Mouse (Mus musculus) neural tube, embryonic 14.5 days (tissue): Measurements from ENCODE around the gene C1qtnf6. TPM values are rescaled to one million over a fixed set of nuclear protein-coding genes. Genes with fewer than 3 reads are reported as not detected.

ENCODE experiments used
- ATAC-seq: fragments of 200-750 bp; cut with Nextera tagmentation; 2 replicates; pipeline ENCODE4 v1.8.0; 2017; ENCODE audit warnings: low read depth, mild to moderate bottlenecking, moderate TSS enrichment, moderate library complexity
- H3K27ac ChIP-seq: fragments of 300-500 bp; sonication (generic); 2 replicates; pipeline ENCODE4 v1.5.1; 2014; ENCODE audit warnings: low read depth, mild to moderate bottlenecking, control low read depth, low read length, moderate library complexity, mixed read lengths
- H3K27me3 ChIP-seq: fragments of 300-500 bp; sonication (generic); 2 replicates; pipeline ENCODE4 v1.6.1; 2014; ENCODE audit warnings: low read length; ENCODE audit not compliant: control insufficient read depth, insufficient read depth
- H3K36me3 ChIP-seq: fragments of 300-500 bp; sonication (generic); 2 replicates; pipeline ENCODE4 v1.6.1; 2014; ENCODE audit warnings: low read length, mixed read lengths; ENCODE audit not compliant: control insufficient read depth, insufficient read depth
- H3K4me1 ChIP-seq: fragments of 300-500 bp; sonication (generic); 2 replicates; pipeline ENCODE4 v1.6.1; 2014; ENCODE audit warnings: low read length; ENCODE audit not compliant: control insufficient read depth, insufficient read depth
- H3K4me2 ChIP-seq: fragments of 300-500 bp; sonication (generic); 2 replicates; pipeline ENCODE4 v1.6.1; 2014; ENCODE audit warnings: mild to moderate bottlenecking, low read depth, low read length, control low read depth
- H3K4me3 ChIP-seq: fragments of 300-500 bp; sonication (generic); 2 replicates; pipeline ENCODE4 v1.5.1; 2014; ENCODE audit warnings: low read depth, low read length, control low read depth, mixed read lengths
- H3K9ac ChIP-seq: fragments of 300-500 bp; sonication (generic); replicated peaks from 2 replicates; pipeline ENCODE4 v1.6.1; 2014; ENCODE audit warnings: low read depth, mild to moderate bottlenecking, control low read depth, low read length, mixed read lengths
- H3K9me3 ChIP-seq: fragments of 300-500 bp; sonication (generic); 2 replicates; pipeline ENCODE4 v1.6.1; 2016; ENCODE audit warnings: low read length; ENCODE audit not compliant: control insufficient read depth
- WGBS: fragments of 180-500 bp; shearing (Covaris S2); extraction: QIAGEN DNeasy Blood & Tissue Kit; methylation state at CpG from one replicate; pipeline ENCODE4 v1.1.7; 2014; 5-methylcytosine and 5-hydroxymethylcytosine counted together
- polyA plus RNA-seq: library from polyadenylated mRNA; unstranded; fragments of >200 nt; fragmentation: Nextera tagmentation; extraction: Ambion mirVana; gene quantifications from 2 replicates; pipeline ENCODE4 v1.2.1, GENCODE M21; 2014

Gene C1qtnf6
- polyA plus RNA-seq, 1 experiment from 2014 or later: 6.0 TPM

DNA sequence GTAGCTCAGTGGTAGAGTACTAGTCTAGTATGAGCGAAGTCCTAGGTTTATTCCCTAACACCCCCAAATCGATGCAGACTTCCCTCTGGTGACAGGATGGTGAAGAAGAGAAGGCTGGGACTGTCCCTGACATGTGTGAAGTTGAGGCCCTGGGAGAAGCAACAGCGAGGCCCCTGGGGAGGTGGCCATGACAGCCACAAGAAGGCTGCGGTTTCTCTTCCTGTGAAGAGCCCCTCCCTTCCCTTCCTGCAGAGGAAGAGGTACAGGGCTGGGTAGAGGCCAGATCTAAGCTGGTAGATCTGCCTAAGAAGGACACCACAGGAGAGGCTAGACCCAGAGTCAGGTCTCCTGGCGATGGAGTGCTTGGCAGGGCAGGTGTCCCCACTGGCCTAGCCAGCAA lies 32.7 kb upstream of the C1qtnf6 start:
- H3K4me2 ChIP-seq: no peak overlapping the region
- no peak for ATAC-seq
- no peaks in the 10 kb centered on the region for H3K36me3 ChIP-seq
- H3K9me3 ChIP-seq: no peaks in the 10 kb centered on the region
- no peak overlapping the region for H3K9ac ChIP-seq
- no peak overlapping the region for H3K4me3 ChIP-seq
- H3K27me3 ChIP-seq: no peaks in the 10 kb centered on the region
- no peaks in the 10 kb centered on the region for H3K4me1 ChIP-seq
- no peak overlapping the region for H3K27ac ChIP-seq
- WGBS: 80% methylated on average over 5 of the region's 5 CpGs

DNA sequence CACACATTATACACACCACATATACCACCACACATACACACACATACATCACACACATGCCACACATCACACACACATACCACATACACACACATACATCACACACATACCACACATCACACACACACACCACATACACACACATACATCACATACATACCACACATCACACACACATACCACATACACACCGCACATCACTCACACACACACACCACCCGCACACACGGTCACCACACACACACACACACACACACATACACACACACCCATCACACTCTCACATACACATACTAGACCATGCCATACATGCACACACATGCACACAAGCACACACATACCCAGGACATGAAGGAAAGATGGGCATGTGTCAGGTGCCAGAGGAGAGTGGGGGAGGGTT lies 32.1 kb upstream of the C1qtnf6 start:
- Histone ChIP-seq H3K4me2 (no peak overlapping the region), H3K9ac (no peak overlapping the region), H3K27me3 (no peaks in the 10 kb centered on the region), H3K36me3 (no peaks in the 10 kb centered on the region), H3K27ac (no peak overlapping the region), H3K4me1 (no peaks in the 10 kb centered on the region), H3K9me3 (no peaks in the 10 kb centered on the region), H3K4me3 (no peak overlapping the region)
- 93% methylated on average over 3 of the region's 3 CpGs for WGBS
- ATAC-seq: no peak

DNA sequence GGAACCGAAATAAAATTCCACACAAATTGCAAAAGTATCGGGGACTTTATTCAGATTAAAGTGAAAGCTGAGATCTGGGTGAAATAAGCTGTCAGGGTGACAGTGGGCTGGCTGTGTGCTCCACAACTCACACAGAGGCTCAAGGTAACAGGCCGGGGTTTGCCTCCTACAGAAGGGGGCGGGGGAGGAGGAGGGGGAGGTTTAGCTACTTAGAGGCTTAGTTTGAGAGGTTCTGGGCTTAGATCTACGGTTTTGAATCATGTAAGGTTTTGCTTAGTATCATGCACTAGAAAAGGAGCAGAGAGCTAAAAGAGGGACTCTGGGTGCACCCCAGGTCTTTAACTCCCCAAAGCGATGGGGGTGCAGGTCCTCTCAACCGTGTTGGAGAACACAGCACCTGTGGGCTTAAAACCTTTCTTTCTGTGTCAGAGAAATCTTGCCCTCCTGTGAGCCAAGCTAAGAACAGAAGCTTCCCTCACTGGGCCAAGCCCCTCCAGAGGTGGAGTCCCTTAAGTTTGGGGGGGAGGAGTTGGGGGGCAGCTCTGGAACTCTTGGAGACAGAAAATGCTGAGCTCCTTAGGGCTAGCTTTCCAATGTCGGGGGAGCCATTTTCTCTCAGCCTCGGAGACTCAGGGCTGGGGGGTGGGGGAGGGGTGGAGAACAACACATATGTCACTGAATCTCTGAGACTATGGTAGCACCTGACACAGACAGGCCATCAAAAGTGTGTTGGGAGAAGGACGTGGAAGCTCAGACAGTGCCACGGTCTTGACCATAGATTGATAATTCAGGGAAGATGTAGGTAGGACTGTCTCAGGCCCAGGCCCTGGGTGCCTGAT lies 28.1 kb upstream of the C1qtnf6 start:
- no peak overlapping the region for H3K4me3 ChIP-seq
- H3K9me3 ChIP-seq: no peaks in the 10 kb centered on the region
- no peaks in the 10 kb centered on the region for H3K27me3 ChIP-seq
- no peak overlapping the region for H3K9ac ChIP-seq
- no peaks in the 10 kb centered on the region for H3K4me1 ChIP-seq
- no peak overlapping the region for H3K4me2 ChIP-seq
- WGBS: 66% methylated on average over 11 of the region's 11 CpGs
- ATAC-seq: no peak
- no peak overlapping the region for H3K27ac ChIP-seq
- no peaks in the 10 kb centered on the region for H3K36me3 ChIP-seq

DNA sequence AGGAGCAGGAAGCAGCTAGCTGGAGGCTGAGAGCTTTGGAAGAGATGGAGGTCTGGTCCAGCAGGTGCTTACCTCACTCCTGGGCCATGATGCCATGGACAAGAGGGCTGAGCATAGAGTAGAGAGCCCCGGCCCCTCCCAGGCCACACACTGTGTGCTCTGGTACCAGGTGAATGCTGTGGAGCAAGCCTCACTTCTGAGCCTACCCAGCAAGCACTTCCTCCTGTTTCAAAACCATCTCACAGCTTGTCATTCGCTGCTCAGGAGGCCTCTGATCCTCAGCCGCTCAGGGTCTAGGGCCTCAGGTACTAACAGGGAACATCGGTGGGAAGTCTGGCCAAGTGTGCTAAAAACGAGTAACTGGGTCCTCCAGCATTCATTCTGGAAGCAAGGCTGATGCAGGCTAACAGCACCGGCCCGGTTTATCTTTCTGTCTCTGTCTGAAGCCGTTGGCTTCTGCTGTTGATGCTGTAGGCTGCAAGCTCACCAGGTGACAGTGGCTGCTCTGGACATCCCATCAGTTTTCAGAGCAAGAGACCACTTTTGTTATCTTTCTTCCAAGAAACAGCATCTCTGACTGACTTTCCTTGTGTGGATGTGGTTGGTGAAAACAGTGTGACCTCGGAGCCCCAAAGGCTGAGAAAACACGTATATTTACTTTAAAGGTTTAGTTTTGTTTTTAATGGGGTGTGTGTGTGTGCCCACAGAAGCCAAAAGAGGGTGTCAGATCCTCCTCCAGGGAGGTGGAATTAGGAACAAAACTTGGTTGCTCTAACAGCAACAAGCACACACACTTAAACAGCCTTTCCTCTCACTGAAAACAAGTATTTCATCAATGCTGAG lies 26.7 kb upstream of the C1qtnf6 start:
- 70% methylated on average over 10 of the region's 10 CpGs for WGBS
- no peak for ATAC-seq
- H3K27me3 ChIP-seq: no peaks in the 10 kb centered on the region
- no peaks in the 10 kb centered on the region for H3K36me3 ChIP-seq
- H3K4me2 ChIP-seq: no peak overlapping the region
- no peak overlapping the region for H3K9ac ChIP-seq
- no peaks in the 10 kb centered on the region for H3K4me1 ChIP-seq
- H3K27ac ChIP-seq: no peak overlapping the region
- H3K4me3 ChIP-seq: no peak overlapping the region
- no peaks in the 10 kb centered on the region for H3K9me3 ChIP-seq

DNA sequence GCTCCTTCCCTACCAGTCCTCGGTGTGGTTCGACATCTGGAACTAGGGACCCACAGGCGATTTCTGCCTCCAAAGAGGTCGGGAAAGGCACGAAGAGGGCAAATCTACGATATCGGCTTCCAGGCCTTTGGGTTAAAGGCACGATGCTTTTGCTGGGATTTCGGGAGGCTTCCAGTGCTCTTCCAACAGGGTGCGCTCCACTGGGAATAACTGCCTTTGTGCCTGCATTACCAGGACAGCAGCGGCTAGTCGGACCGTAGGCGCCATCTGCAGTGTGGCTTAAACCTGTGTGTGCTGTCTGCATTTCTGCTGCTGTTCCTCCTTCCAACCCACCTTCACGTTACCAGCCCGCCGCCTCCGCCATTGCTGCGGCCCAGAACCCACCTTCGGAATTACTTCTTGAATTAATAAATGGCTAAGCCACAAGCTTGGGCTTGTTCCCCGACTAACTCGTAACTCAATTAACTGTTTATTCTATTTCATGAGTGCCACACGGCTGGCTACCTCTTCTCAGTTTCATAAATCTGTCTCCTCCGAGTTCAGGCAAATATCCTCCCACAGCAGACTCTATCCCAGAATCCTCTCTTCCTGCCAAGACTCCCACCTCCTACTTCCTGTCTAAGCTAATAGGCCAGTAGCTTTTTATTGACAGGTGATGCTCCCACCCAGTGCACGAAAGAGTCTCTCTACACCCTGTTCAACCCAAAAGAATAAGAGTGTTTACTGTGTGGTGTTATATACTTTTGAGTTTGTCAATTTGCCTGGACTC lies 23.5 kb upstream of the C1qtnf6 start:
- WGBS: 64% methylated on average over 25 of the region's 25 CpGs
- Histone ChIP-seq H3K4me2 (no peak overlapping the region), H3K4me3 (no peak overlapping the region)

DNA sequence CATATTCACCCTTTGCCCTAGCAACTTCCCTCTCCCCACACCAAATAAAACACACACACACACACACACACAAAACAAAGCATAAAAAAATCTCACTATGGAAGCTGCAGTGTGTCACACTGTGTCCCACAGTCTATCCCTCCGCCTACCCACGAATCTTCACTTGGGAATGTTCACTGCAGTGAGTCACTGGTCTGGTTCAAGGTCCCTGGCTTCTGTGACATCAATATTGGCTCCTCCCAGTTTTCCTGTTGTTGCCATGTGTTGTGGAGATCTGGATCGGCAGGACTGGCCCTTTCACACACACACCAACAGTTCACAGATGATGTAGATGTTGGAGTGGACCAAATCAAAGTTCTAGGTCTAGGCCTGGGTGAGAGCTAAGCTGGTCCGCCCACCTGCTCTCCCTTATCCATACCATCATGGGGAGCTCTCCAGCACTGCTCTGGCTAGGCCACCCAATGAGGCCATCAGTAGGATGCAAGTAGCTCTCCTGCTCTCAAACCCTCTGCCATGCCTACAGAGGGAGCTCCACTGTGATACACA lies 18.0 kb upstream of the C1qtnf6 start:
- no peak overlapping the region for H3K4me2 ChIP-seq
- no peak overlapping the region for H3K4me3 ChIP-seq
- no peak for ATAC-seq
- no peaks in the 10 kb centered on the region; the same call in 1 of the 2 replicates for H3K27me3 ChIP-seq
- peaks cover 7% of the 10 kb centered on the region; the same call in 1 of the 2 replicates for H3K4me1 ChIP-seq
- H3K9me3 ChIP-seq: no peaks in the 10 kb centered on the region
- WGBS: 88% methylated on average over 4 of the region's 4 CpGs
- no peaks in the 10 kb centered on the region for H3K36me3 ChIP-seq
- no peak overlapping the region for H3K27ac ChIP-seq
- no peak overlapping the region for H3K9ac ChIP-seq

More for the DNA sequence above, 23.5 kb upstream of the C1qtnf6 start:
- ATAC-seq: no peak
- no peaks in the 10 kb centered on the region for H3K9me3 ChIP-seq
- H3K9ac ChIP-seq: no peak overlapping the region
- no peak overlapping the region for H3K27ac ChIP-seq
- no peaks in the 10 kb centered on the region for H3K36me3 ChIP-seq
- no peaks in the 10 kb centered on the region for H3K27me3 ChIP-seq
- H3K4me1 ChIP-seq: no peaks in the 10 kb centered on the region

DNA sequence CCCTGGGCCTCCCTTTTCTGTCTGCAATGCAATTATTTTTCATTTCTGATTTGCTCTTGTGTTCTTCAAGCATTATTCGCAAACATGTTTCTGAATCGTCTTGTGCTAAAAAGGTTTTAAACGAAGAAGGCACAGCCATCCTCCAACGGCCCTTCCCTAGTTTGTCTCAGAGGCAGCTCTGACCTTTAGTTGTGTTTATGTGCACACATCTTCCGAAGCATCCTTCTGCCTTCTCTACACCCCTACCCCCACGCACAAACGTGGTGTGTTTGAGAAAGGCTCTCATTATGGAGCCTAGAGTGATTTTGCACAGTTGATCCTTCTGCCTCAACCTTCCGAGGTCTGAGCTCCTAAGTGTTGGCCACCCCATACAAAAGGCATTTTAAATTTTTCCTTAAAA lies 17.5 kb upstream of the C1qtnf6 start:
- H3K4me1 ChIP-seq: peaks cover 7% of the 10 kb centered on the region; the same call in 1 of the 2 replicates
- no peak overlapping the region for H3K4me2 ChIP-seq
- H3K36me3 ChIP-seq: no peaks in the 10 kb centered on the region
- no peaks in the 10 kb centered on the region; the same call in 1 of the 2 replicates for H3K27me3 ChIP-seq
- whole genome bisulfite sequencing: 67% methylated on average over 8 of the region's 8 CpGs
- H3K4me3 ChIP-seq: no peak overlapping the region
- no peaks in the 10 kb centered on the region for H3K9me3 ChIP-seq
- no peak overlapping the region for H3K9ac ChIP-seq
- no peak overlapping the region for H3K27ac ChIP-seq
- ATAC-seq: no peak

DNA sequence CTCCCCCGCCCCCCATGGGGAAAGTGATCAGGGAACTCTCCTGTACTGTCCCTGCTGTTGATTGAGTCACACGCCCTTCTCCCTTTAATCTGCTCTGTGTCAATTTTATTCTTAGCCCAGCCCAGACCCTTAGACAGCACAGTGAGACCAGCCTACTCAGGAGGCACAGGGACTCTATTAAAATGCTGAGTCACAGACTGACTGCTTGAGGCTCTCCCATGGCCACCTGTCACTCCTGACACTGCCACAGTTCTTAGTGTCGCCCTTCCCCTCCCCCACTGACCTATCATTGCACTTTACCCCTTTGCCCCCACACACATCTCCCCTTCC lies 17.1 kb upstream of the C1qtnf6 start:
- no peak for ATAC-seq
- H3K4me3 ChIP-seq: no peak overlapping the region
- no peaks in the 10 kb centered on the region for H3K9me3 ChIP-seq
- H3K4me2 ChIP-seq: no peak overlapping the region
- H3K27ac ChIP-seq: no peak overlapping the region
- peaks cover 7% of the 10 kb centered on the region; the same call in 1 of the 2 replicates for H3K4me1 ChIP-seq
- H3K36me3 ChIP-seq: no peaks in the 10 kb centered on the region
- H3K9ac ChIP-seq: no peak overlapping the region
- WGBS: 22% methylated on average over 3 of the region's 3 CpGs
- H3K27me3 ChIP-seq: no peaks in the 10 kb centered on the region; the same call in 1 of the 2 replicates
